Mouse (Mus musculus): Measurements from ENCODE around the gene Fpr1. TPM values are rescaled to one million over a fixed set of nuclear protein-coding genes. Genes with fewer than 3 reads are reported as not detected.

The Fpr1 gene
- polyA plus RNA-seq, 1 experiment from 2014 or later = 1.7 TPM

DNA sequence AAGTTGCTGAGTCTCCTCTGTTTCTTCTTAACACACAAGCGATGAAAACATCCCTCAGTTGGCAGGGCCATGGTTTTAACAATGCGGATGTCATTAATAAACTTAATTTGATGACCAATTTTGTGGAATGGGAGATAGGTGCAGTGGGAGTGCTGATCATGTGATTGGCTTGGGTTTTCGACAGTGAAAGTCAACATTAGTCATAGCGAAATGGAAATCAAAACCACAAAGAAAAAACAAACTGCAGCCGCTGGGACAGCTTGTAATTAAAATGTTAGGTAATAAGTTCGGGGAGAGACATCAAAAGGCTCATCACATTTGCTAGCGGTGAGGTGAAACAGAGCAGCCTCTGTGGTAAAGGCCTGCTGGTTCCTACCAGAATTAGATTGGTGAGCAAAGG lies 42.9 kb downstream of the Fpr1 start:
- WGBS = 87% methylated on average over 7 of the region's 7 CpGs
- Histone ChIP-seq H3K9me3 (ENCODE audit: control insufficient read depth, low read length) (no peaks in the 10 kb centered on the region), H3K27me3 (ENCODE audit: control insufficient read depth, insufficient read depth, low read depth, low read length) (no peaks in the 10 kb centered on the region), H3K4me2 (ENCODE audit: low read depth, low read length) (no peak overlapping the region), H3K4me3 (ENCODE audit: low read length) (no peak overlapping the region), H3K36me3 (ENCODE audit: control insufficient read depth, insufficient read depth, low read length) (peaks cover 29% of the 10 kb centered on the region), H3K9ac (ENCODE audit: low read length) (no peak overlapping the region), H3K27ac (ENCODE audit: low read length) (no peak overlapping the region), H3K4me1 (replicated peaks; ENCODE audit: control insufficient read depth, insufficient read depth, low read length) (peaks cover 22% of the 10 kb centered on the region)
- no peak for ATAC-seq (ENCODE audit: low read depth)

DNA sequence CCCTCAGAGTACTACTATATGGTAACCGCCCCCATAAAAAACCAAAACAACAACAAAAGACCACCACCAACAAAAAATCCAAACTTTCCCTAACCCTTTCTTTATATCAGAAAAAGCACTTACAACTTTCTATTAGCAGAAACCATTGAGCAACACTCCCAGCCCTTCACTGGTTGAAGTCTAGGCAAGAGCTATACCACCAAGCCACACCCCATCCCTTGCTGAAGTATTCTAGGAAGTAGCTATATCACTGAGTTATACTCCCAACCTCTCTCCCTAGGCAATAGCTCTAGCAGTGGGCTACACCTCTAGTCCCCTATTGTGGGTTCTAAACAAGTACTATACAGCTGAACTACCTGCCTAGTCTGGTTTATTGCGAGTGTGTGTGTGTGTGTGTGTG lies 44.5 kb downstream of the Fpr1 start:
- no peak overlapping the region for H3K4me2 ChIP-seq (ENCODE audit: low read depth, low read length)

GRCm38 (mm10) chr17:17837919-17838701 lies 45.6 kb downstream of the Fpr1 start:
- peak overlapping the region; percentile 70 for H3K9ac ChIP-seq (ENCODE audit: low read length)
- peak overlapping the region; percentile 54 for H3K4me3 ChIP-seq (ENCODE audit: low read length)
- no peaks in the 10 kb centered on the region for H3K9me3 ChIP-seq (ENCODE audit: control insufficient read depth, low read length)
- H3K27ac ChIP-seq (ENCODE audit: low read length) = peak overlapping the region; percentile 85
- under 1% methylated on average over 43 of the region's 43 CpGs for WGBS
- H3K4me2 ChIP-seq (ENCODE audit: low read depth, low read length) = peak overlapping the region; percentile 73
- H3K36me3 ChIP-seq (ENCODE audit: control insufficient read depth, insufficient read depth, low read length) = peaks cover 36% of the 10 kb centered on the region
- H3K27me3 ChIP-seq (ENCODE audit: control insufficient read depth, insufficient read depth, low read depth, low read length) = no peaks in the 10 kb centered on the region
- ATAC-seq (ENCODE audit: low read depth) = peak; percentile 99
- H3K4me1 ChIP-seq (replicated peaks; ENCODE audit: control insufficient read depth, insufficient read depth, low read length) = peaks cover 47% of the 10 kb centered on the region

More for the DNA sequence above, 44.5 kb downstream of the Fpr1 start:
- no peaks in the 10 kb centered on the region for H3K9me3 ChIP-seq (ENCODE audit: control insufficient read depth, low read length)
- H3K9ac ChIP-seq (ENCODE audit: low read length) = no peak overlapping the region
- WGBS = 93% methylated on average over 2 of the region's 2 CpGs
- H3K4me3 ChIP-seq (ENCODE audit: low read length) = no peak overlapping the region
- ATAC-seq (ENCODE audit: low read depth) = no peak
- no peak overlapping the region for H3K27ac ChIP-seq (ENCODE audit: low read length)
- no peaks in the 10 kb centered on the region for H3K27me3 ChIP-seq (ENCODE audit: control insufficient read depth, insufficient read depth, low read depth, low read length)
- peaks cover 29% of the 10 kb centered on the region for H3K36me3 ChIP-seq (ENCODE audit: control insufficient read depth, insufficient read depth, low read length)
- H3K4me1 ChIP-seq (replicated peaks; ENCODE audit: control insufficient read depth, insufficient read depth, low read length) = peaks cover 36% of the 10 kb centered on the region

DNA sequence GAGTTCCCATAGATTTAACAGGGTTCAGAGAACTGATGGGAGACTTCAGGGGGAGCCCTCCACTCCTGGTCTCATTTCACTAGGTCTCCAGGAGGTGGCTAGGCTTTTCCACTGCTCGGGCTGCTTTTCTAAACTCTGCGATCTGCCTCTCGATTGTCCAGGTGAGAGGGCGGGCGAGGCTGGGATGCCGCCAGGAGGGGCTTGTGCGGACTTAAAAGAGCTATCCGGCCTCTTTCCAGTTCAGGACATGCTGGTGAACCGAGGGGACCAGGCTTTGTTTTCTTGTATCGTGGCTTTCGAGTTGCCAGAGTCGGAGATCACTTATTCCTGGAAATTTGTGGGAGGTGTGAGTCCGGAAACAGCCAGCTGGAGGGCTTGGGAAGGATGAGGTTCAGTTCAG lies 46.3 kb downstream of the Fpr1 start:
- 11% methylated on average over 13 of the region's 13 CpGs for WGBS
- peak; percentile 1; the same call in 1 of the 2 replicates for ATAC-seq (ENCODE audit: low read depth)
- Histone ChIP-seq H3K4me2 (ENCODE audit: low read depth, low read length) (peak overlapping the region; percentile 73), H3K27ac (ENCODE audit: low read length) (peak overlapping the region; percentile 85), H3K4me3 (ENCODE audit: low read length) (peak overlapping the region; percentile 54), H3K4me1 (replicated peaks; ENCODE audit: control insufficient read depth, insufficient read depth, low read length) (peaks cover 49% of the 10 kb centered on the region), H3K9me3 (ENCODE audit: control insufficient read depth, low read length) (no peaks in the 10 kb centered on the region), H3K27me3 (ENCODE audit: control insufficient read depth, insufficient read depth, low read depth, low read length) (no peaks in the 10 kb centered on the region), H3K9ac (ENCODE audit: low read length) (peak overlapping the region; percentile 59), H3K36me3 (ENCODE audit: control insufficient read depth, insufficient read depth, low read length) (peaks cover 34% of the 10 kb centered on the region)

GRCm38 (mm10) chr17:17836101-17836500 lies 47.6 kb downstream of the Fpr1 start:
- no peaks in the 10 kb centered on the region for H3K9me3 ChIP-seq (ENCODE audit: control insufficient read depth, low read length)

DNA sequence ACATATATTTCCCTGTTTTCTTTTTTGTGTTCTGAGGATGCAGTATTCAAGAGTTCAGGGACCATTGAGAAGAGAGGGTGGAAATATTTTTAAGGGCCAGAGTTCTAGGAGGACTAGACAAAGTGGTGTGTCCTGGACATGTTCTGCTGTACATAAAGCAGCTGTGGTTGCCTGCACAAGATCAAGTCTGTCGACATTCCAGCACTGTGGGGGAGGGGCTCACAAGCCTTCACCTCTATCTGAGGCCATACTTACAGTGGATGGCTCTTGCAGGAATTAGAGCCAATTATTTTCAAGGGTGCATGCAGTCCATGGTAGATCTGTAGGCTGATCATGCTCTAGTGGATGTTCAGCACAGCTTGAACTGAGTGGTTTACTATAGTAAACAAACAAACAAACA lies 48.8 kb downstream of the Fpr1 start:
- Histone ChIP-seq H3K27ac (ENCODE audit: low read length) (peak overlapping the region; percentile 5; the same call in 1 of the 2 replicates), H3K27me3 (ENCODE audit: control insufficient read depth, insufficient read depth, low read depth, low read length) (no peaks in the 10 kb centered on the region), H3K9me3 (ENCODE audit: control insufficient read depth, low read length) (no peaks in the 10 kb centered on the region), H3K4me1 (replicated peaks; ENCODE audit: control insufficient read depth, insufficient read depth, low read length) (peaks cover 67% of the 10 kb centered on the region), H3K9ac (ENCODE audit: low read length) (no peak overlapping the region), H3K4me2 (ENCODE audit: low read depth, low read length) (no peak overlapping the region), H3K36me3 (ENCODE audit: control insufficient read depth, insufficient read depth, low read length) (peaks cover 32% of the 10 kb centered on the region), H3K4me3 (ENCODE audit: low read length) (no peak overlapping the region)
- no peak for ATAC-seq (ENCODE audit: low read depth)
- 0% methylated on average over 1 of the region's 1 CpGs for WGBS

More at GRCm38 (mm10) chr17:17836101-17836500, 47.6 kb downstream of the Fpr1 start:
- Histone ChIP-seq H3K36me3 (ENCODE audit: control insufficient read depth, insufficient read depth, low read length) (peaks cover 38% of the 10 kb centered on the region), H3K4me3 (ENCODE audit: low read length) (no peak overlapping the region), H3K4me2 (ENCODE audit: low read depth, low read length) (no peak overlapping the region), H3K4me1 (replicated peaks; ENCODE audit: control insufficient read depth, insufficient read depth, low read length) (peaks cover 55% of the 10 kb centered on the region), H3K9ac (ENCODE audit: low read length) (no peak overlapping the region), H3K27ac (ENCODE audit: low read length) (no peak overlapping the region), H3K27me3 (ENCODE audit: control insufficient read depth, insufficient read depth, low read depth, low read length) (no peaks in the 10 kb centered on the region)
- ATAC-seq (ENCODE audit: low read depth) = no peak
- 57% methylated on average over 5 of the region's 5 CpGs for WGBS

DNA sequence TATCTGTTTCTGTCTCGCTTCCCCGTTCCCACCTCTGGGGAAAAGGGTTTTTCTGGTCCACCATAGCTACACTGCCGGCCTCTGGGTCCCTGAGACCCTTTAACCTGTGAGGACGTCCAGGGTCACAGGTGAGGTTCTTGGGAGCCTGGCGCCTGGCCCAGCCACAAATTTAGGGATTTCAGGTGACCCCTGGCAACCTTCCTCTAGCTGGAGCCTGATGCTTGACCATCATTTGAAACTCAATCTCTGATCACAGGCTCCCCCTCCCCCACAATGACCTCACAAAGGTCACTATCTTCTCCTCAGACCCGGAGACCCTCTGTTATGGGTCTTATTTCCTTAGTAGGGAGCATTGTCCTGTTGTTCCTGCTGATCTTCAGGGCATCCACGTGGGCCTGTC lies 53.0 kb downstream of the Fpr1 start:
- ATAC-seq (ENCODE audit: low read depth) = no peak
- WGBS = 74% methylated on average over 7 of the region's 7 CpGs
- Histone ChIP-seq H3K4me2 (ENCODE audit: low read depth, low read length) (peak overlapping the region; percentile 66; the same call in 1 of the 2 replicates), H3K36me3 (ENCODE audit: control insufficient read depth, insufficient read depth, low read length) (peaks cover 20% of the 10 kb centered on the region), H3K4me1 (replicated peaks; ENCODE audit: control insufficient read depth, insufficient read depth, low read length) (peaks cover 49% of the 10 kb centered on the region), H3K4me3 (ENCODE audit: low read length) (no peak overlapping the region; the same call in 1 of the 2 replicates), H3K9me3 (ENCODE audit: control insufficient read depth, low read length) (no peaks in the 10 kb centered on the region), H3K27ac (ENCODE audit: low read length) (no peak overlapping the region), H3K9ac (ENCODE audit: low read length) (no peak overlapping the region), H3K27me3 (ENCODE audit: control insufficient read depth, insufficient read depth, low read depth, low read length) (no peaks in the 10 kb centered on the region)

DNA sequence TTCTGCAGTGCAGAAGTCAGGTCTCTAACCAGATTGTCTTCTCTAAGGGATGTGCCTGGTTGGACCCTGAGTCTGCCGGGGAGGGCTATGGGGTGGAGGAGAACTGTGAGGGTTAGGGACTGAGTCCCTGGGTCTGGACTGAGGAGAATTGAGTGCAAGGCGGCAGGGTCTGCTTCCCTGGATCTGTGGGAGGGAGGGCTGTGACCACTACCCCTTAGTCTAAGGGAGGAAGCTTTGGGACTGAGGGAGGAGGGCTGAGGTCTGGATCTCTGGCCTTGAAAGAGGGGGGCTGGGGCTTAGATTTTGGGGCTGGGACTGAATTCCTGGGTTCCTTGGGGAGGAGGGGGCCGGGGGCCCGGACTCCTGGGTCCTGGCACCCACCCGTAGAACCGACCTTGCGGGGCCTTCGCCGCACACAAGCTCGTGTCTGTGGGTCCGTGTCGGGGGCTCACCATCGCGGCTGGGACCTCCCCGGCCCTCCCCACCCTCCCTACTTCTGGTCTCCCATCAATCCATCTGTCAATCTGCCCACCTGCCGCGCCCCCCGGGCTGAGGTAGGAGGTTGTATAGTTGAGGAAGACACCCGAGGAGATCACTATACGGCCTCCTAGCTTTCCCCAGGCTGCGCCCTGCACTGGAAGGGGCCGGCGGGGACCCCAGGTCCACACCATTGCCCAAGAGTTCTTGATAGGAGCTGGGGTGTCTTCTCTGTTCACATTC lies 53.8 kb downstream of the Fpr1 start:
- peaks cover 45% of the 10 kb centered on the region for H3K4me1 ChIP-seq (replicated peaks; ENCODE audit: control insufficient read depth, insufficient read depth, low read length)
- 47% methylated on average over 23 of the region's 23 CpGs for WGBS
- no peak for ATAC-seq (ENCODE audit: low read depth)

GRCm38 (mm10) chr17:17829052-17829785 lies 54.5 kb downstream of the Fpr1 start:
- Histone ChIP-seq H3K9me3 (ENCODE audit: control insufficient read depth, low read length) (no peaks in the 10 kb centered on the region), H3K36me3 (ENCODE audit: control insufficient read depth, insufficient read depth, low read length) (peaks cover 20% of the 10 kb centered on the region), H3K4me2 (ENCODE audit: low read depth, low read length) (peak overlapping the region; percentile 66), H3K9ac (ENCODE audit: low read length) (peak overlapping the region; percentile 91), H3K4me1 (replicated peaks; ENCODE audit: control insufficient read depth, insufficient read depth, low read length) (peaks cover 37% of the 10 kb centered on the region), H3K27ac (ENCODE audit: low read length) (peak overlapping the region; percentile 97), H3K27me3 (ENCODE audit: control insufficient read depth, insufficient read depth, low read depth, low read length) (no peaks in the 10 kb centered on the region), H3K4me3 (ENCODE audit: low read length) (peak overlapping the region; percentile 85)
- ATAC-seq (ENCODE audit: low read depth) = no peak
- WGBS = 2% methylated on average over 6 of the region's 6 CpGs

More for the DNA sequence above, 53.8 kb downstream of the Fpr1 start:
- no peaks in the 10 kb centered on the region for H3K27me3 ChIP-seq (ENCODE audit: control insufficient read depth, insufficient read depth, low read depth, low read length)
- H3K4me3 ChIP-seq (ENCODE audit: low read length) = peak overlapping the region; percentile 85
- H3K36me3 ChIP-seq (ENCODE audit: control insufficient read depth, insufficient read depth, low read length) = peaks cover 20% of the 10 kb centered on the region
- peak overlapping the region; percentile 91 for H3K9ac ChIP-seq (ENCODE audit: low read length)
- 0 out of 2 replicates have a peak overlapping the region, but pooled peaks have one; percentile 7 for H3K27ac ChIP-seq (ENCODE audit: low read length)
- peak overlapping the region; percentile 66 for H3K4me2 ChIP-seq (ENCODE audit: low read depth, low read length)
- no peaks in the 10 kb centered on the region for H3K9me3 ChIP-seq (ENCODE audit: control insufficient read depth, low read length)

All from lung, embryonic 16.5 days (tissue).